Mouse (Mus musculus) ES-E14 (cell line): ENCODE data around the gene Alcam. TPM values are rescaled to one million over a fixed set of nuclear protein-coding genes. Genes with fewer than 3 reads are reported as not detected.

Experiments used
- DNase-seq: peaks from one replicate; pipeline ENCODE4 v3.0.0-alpha.2; 2013; ENCODE audit warnings: low read depth, low spot score
- H3K27ac ChIP-seq: 2 replicates; pipeline ENCODE4 v1.5.1; 2012; ENCODE audit warnings: low read depth, mild to moderate bottlenecking, low read length, moderate library complexity, mixed read lengths; ENCODE audit not compliant: poor library complexity, insufficient read depth, severe bottlenecking
- H3K36me3 ChIP-seq: 2 replicates; pipeline ENCODE4 v1.6.1; 2012; ENCODE audit warnings: mild to moderate bottlenecking, low read length, moderate library complexity, mixed read lengths; ENCODE audit not compliant: control insufficient read depth, poor library complexity, insufficient read depth, severe bottlenecking
- H3K4me1 ChIP-seq, 2 experiments: fragments of 150-350 bp in 1 of 2; sonication (generic) in 1 of 2; 2 replicates each; pipeline ENCODE4 v1.6.1; 2012; ENCODE audit warnings: low read length in 2 of 2, mild to moderate bottlenecking in 1 of 2, mixed read lengths in 1 of 2; ENCODE audit not compliant: control insufficient read depth in 2 of 2, insufficient read depth in 2 of 2, poor library complexity in 1 of 2
- H3K4me3 ChIP-seq, 2 experiments: fragments of 150-350 bp in 1 of 2; sonication (generic) in 1 of 2; 2 replicates each; pipeline ENCODE4 v1.5.1; 2012; ENCODE audit warnings: low read length in 2 of 2, low read depth in 1 of 2, mild to moderate bottlenecking in 1 of 2, mixed read lengths in 1 of 2; ENCODE audit not compliant: insufficient read depth in 1 of 2, poor library complexity in 1 of 2, severe bottlenecking in 1 of 2
- H3K9ac ChIP-seq: 2 replicates; pipeline ENCODE4 v1.6.1; 2012; ENCODE audit warnings: low read depth, mild to moderate bottlenecking, low read length, mixed read lengths; ENCODE audit not compliant: poor library complexity, insufficient read depth, severe bottlenecking
- H3K9me3 ChIP-seq: fragments of 150-350 bp; sonication (generic); 2 replicates; pipeline ENCODE4 v1.6.1; 2012; ENCODE audit warnings: low read depth, mild to moderate bottlenecking, low read length; ENCODE audit not compliant: control insufficient read depth, insufficient read depth
- CHD2 ChIP-seq: IDR thresholded peaks from 2 replicates; pipeline ENCODE4 v1.6.1; 2014; ENCODE audit warnings: mild to moderate bottlenecking, low read depth, low read length, inconsistent platforms
- HCFC1 ChIP-seq: IDR thresholded peaks from 2 replicates; pipeline ENCODE4 v1.6.1; 2012; ENCODE audit warnings: low read length, inconsistent platforms, borderline replicate concordance; ENCODE audit not compliant: insufficient read depth
- MAFK ChIP-seq: IDR thresholded peaks from 2 replicates; pipeline ENCODE4 v1.6.1; 2014; ENCODE audit warnings: mild to moderate bottlenecking, low read depth, low read length, inconsistent platforms; ENCODE audit not compliant: insufficient read depth
- ZC3H11A ChIP-seq: IDR thresholded peaks from 2 replicates; pipeline ENCODE4 v1.6.1; 2012; ENCODE audit warnings: low read depth, mild to moderate bottlenecking, inconsistent platforms, low read length, borderline replicate concordance
- ZNF384 ChIP-seq: IDR thresholded peaks from 2 replicates; pipeline ENCODE4 v1.6.1; 2012; ENCODE audit warnings: low read depth, low read length, inconsistent platforms
- in situ Hi-C, 2 experiments: fragments of 600-800 bp; cut with MboI; formaldehyde crosslinking; loops; one replicate each; pipeline ENCODE4 v1.15.1; 2025; ENCODE audit warnings: low sequenced_read_pairs in 2 of 2, inconsistent platforms in 1 of 2; ENCODE audit not compliant: unreplicated experiment in 2 of 2
- total RNA-seq: library from RNA; depleted of rRNA; stranded (reverse); fragments of 300-350 nt; gene quantifications from 2 replicates; pipeline ENCODE4 v1.2.3, GENCODE M21; 2012

Gene Alcam
- total RNA-seq, 1 experiment: 8.1 TPM

DNA sequence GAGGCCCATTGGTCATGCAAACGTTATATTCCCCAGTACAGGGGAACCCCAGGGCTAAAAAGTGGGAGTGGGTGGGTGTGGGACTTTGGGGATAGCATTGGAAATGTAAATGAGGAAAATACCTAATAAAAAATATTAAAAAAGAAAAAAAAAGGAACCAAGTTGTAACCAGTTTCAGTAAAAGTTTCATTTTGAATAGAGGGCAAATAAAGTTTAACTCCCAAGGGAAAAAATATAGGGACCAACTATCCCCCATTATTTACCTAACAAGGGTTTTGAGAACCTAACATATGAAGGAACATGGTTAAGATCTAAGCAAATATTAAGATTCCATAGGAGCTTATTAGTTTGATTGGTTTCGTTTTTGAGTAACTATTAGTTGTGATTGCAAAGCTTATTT, 146.9 kb downstream of the Alcam start:
- Histone ChIP-seq H3K9ac (no peak overlapping the region), H3K9me3 (no peaks in the 10 kb centered on the region), H3K4me3 (no peak overlapping the region), H3K27ac (no peak overlapping the region), H3K36me3 (no peaks in the 10 kb centered on the region), H3K4me1 (no peaks in the 10 kb centered on the region)
- no peak for DNase-seq
- TF ChIP-seq HCFC1 (no peak), CHD2 (no peak), ZNF384 (no peak), ZC3H11A (no peak), MAFK (no peak)
- in situ Hi-C loops: no loop called here

- Histone ChIP-seq H3K36me3 (no peaks in the 10 kb centered on the region), H3K9me3 (no peaks in the 10 kb centered on the region), H3K27ac (no peak overlapping the region), H3K4me3 (no peak overlapping the region), H3K4me1 (no peaks in the 10 kb centered on the region), H3K9ac (no peak overlapping the region)
- TF ChIP-seq MAFK: no peak
- no peak for TF ChIP-seq CHD2
- no peak for TF ChIP-seq ZNF384
- no peak for TF ChIP-seq ZC3H11A
- no peak for TF ChIP-seq HCFC1
- no peak for DNase-seq
- in situ Hi-C loops: no loop called here
Measured at GRCm38 (mm10) chr16:52303532-52303902, 150.4 kb downstream of the Alcam start.

- no peak for DNase-seq
- H3K9ac ChIP-seq: no peak overlapping the region
- no peaks in the 10 kb centered on the region for H3K36me3 ChIP-seq
- H3K4me1 ChIP-seq: no peaks in the 10 kb centered on the region
- no peak for TF ChIP-seq HCFC1
- TF ChIP-seq CHD2: no peak
- TF ChIP-seq ZC3H11A: no peak
- TF ChIP-seq ZNF384: no peak
- TF ChIP-seq MAFK: no peak
- no peak overlapping the region for H3K4me3 ChIP-seq
- in situ Hi-C loops: no loop called here
- no peaks in the 10 kb centered on the region for H3K9me3 ChIP-seq
- H3K27ac ChIP-seq: no peak overlapping the region
Measured at GRCm38 (mm10) chr16:52302790-52303531, 150.9 kb downstream of the Alcam start.

GRCm38 (mm10) chr16:52301730-52302129, 152.1 kb downstream of the Alcam start:
- no peak for DNase-seq
- in situ Hi-C loops: no loop called here
- Histone ChIP-seq H3K4me1 (no peaks in the 10 kb centered on the region), H3K36me3 (no peaks in the 10 kb centered on the region), H3K9me3 (no peaks in the 10 kb centered on the region), H3K27ac (no peak overlapping the region), H3K9ac (no peak overlapping the region), H3K4me3 (no peak overlapping the region)
- TF ChIP-seq HCFC1 (no peak), CHD2 (no peak), MAFK (no peak), ZC3H11A (no peak), ZNF384 (no peak)

DNA sequence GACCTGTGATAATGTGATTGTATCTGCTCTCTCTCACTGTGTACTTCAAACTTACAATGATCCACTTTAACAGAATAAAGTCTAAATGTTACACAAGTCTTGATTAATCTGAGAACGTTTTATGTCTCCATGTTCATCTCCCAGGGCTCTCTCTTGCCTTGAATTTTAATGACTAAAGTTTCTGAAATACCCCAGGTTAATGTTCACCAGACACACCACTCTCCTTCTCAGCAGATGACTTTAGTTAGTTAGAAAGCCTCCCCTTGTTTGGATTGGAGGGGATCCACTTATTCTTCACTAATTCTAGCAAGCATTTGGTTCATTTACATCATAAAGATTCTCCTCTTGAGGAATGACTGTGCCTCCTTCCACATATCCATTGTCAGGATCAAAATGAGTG, 157.5 kb downstream of the Alcam start:
- Histone ChIP-seq H3K4me1 (no peaks in the 10 kb centered on the region), H3K27ac (no peak overlapping the region), H3K36me3 (no peaks in the 10 kb centered on the region), H3K4me3 (no peak overlapping the region), H3K9ac (no peak overlapping the region), H3K9me3 (no peaks in the 10 kb centered on the region)
- no peak for TF ChIP-seq ZNF384
- no peak for TF ChIP-seq MAFK
- TF ChIP-seq CHD2: no peak
- no peak for TF ChIP-seq HCFC1
- no peak for TF ChIP-seq ZC3H11A
- no peak for DNase-seq
- in situ Hi-C loops: no loop called here
